Mouse (Mus musculus) frontal cortex, postnatal 14 days (tissue): ENCODE results near the gene Amfr.
A peak's percentile ranks its signal among the peaks of the same experiment; 100 is the strongest.

Experiments
- DNase-seq, 2 experiments: peaks; one replicate each; pipeline ENCODE4 v3.0.0; 2022; ENCODE audit warnings: low spot score in 2 of 2

Gene Amfr

DNA sequence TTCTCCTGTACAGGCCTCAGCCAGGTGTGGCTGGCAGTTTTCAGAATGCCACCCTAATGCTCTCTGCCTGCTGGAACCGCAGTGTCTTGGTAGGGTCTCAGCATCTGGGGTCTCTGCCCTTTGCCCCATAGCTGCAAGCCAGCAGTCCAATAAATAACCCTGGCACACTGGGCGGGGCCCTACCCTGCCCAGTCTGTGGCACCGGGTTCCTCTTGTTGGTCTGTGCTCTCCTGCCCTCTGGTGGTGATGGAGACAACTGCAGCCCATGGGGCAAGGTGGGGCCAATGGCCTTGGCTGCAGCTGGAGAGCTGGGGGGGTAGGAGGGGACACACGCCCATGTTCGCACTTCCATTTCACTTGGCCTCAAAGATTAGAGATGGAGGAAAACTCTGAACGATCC is 79.8 kb downstream of the Amfr start:
- peak; percentile 67 to 80 for DNase-seq

DNA sequence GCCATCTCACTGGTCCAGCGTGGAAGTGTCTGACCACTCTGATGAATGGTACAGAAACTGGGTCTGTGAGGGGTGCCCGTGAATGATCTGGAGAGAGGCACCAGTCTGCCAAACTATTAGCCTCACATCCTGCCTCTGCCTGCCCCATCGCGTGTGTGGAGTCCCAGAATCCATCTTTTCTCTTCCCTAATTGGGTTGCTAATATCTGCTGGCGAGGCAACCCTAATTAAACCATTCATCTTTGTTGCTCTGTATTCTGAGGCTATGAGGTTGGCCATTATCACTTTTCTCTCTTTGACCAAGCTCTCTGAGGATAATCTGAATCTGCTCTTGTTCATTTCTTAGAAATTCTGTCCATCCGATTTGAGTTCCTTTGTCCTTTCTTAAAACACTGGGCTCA is 81.3 kb downstream of the Amfr start:
- no peak for DNase-seq

DNA sequence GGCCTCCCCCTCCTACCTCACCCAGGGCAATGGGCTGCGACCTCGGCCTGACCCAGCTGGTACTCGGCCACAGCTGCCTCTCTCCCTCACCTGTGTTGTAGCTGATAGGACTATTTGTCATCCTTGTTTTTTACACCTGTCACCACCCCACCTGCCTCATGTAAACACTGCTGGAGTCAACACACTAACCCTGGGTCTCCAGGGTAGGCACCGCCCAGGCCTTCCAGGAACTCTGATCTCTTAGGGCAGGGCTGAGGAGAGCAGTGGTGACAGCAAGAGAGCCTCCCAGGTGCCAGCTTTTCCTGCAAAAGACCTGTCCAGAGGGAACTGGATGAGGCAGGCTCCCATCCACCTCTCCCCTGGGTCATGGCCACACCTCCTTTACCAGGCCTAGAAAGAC is 83.4 kb downstream of the Amfr start:
- DNase-seq = no peak

DNA sequence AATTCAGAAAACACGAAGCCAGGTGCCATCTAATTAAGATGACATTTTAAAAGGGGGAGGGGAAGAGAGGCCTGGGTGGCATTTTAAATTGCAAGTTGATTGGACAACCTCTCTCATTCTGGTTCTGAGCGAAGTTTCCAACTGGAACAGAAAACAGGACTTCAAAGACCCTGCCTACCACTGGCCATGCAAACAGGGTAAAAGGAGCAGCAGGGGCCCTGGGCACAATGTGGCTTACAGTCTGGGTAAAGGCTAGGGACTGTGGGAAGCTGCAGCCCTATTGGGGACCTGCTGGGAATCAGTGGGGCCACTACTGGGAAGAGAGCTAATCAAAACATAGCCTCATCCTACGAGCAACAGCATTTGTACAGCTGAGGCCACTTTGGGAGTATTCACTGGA is 87.1 kb downstream of the Amfr start:
- no peak for DNase-seq

DNA sequence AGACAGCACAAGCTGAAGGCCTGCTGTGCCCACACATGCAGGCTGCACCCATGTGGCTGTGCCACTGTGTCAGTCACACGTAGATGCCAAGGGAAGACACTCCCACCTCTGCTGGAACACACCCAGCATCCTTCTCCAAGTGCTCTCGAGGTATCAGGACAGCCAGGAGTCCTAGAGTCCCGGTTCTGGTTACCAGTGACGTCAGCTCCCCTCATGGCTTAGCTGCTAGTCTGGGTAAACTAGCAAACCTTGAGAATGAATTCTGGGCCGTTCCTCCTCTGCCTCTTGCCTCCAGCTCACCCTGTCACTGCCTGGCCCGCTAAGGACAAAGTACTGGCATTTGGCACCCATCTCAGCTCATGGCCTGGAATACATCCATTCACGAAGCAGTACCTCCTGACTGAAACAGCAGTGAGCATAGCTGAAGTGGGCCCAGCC is 88.7 kb downstream of the Amfr start:
- DNase-seq = no peak
